Mouse (Mus musculus) intestine, postnatal 0 days (tissue): ENCODE measurements around the gene Pilra. TPM values are rescaled to one million over a fixed set of nuclear protein-coding genes. Genes with fewer than 3 reads are reported as not detected.

Experiments used
- ATAC-seq: fragments of 200-750 bp; cut with Nextera tagmentation; 2 replicates; pipeline ENCODE4 v1.8.0; 2017; ENCODE audit warnings: mild to moderate bottlenecking, moderate TSS enrichment, moderate library complexity
- H3K27ac ChIP-seq: fragments of 300-500 bp; sonication (generic); 2 replicates; pipeline ENCODE4 v1.5.1; 2014; ENCODE audit warnings: mild to moderate bottlenecking, low read depth, low read length, moderate library complexity
- H3K27me3 ChIP-seq: fragments of 300-500 bp; sonication (generic); replicated peaks from 2 replicates; pipeline ENCODE4 v1.6.1; 2014; ENCODE audit warnings: low read length, mixed read lengths; ENCODE audit not compliant: control insufficient read depth, insufficient read depth
- H3K36me3 ChIP-seq: fragments of 300-500 bp; sonication (generic); 2 replicates; pipeline ENCODE4 v1.6.1; 2014; ENCODE audit warnings: mild to moderate bottlenecking, moderate library complexity; ENCODE audit not compliant: control insufficient read depth, insufficient read depth
- H3K4me1 ChIP-seq: fragments of 300-500 bp; sonication (generic); replicated peaks from 2 replicates; pipeline ENCODE4 v1.6.1; 2014; ENCODE audit warnings: antibody characterized with exemption, low read length, mixed read lengths; ENCODE audit not compliant: control insufficient read depth, insufficient read depth
- H3K4me2 ChIP-seq: fragments of 300-500 bp; sonication (generic); replicated peaks from 2 replicates; pipeline ENCODE4 v1.6.1; 2014; ENCODE audit warnings: low read depth, mild to moderate bottlenecking, moderate library complexity
- H3K4me3 ChIP-seq: fragments of 300-500 bp; sonication (generic); 2 replicates; pipeline ENCODE4 v1.5.1; 2014; ENCODE audit warnings: low read depth, low read length
- H3K9ac ChIP-seq: fragments of 300-500 bp; sonication (generic); 2 replicates; pipeline ENCODE4 v1.6.1; 2014; ENCODE audit warnings: mild to moderate bottlenecking, low read depth, low read length
- H3K9me3 ChIP-seq: fragments of 300-500 bp; sonication (generic); 2 replicates; pipeline ENCODE4 v1.6.1; 2016; ENCODE audit warnings: mixed run types; ENCODE audit not compliant: control insufficient read depth
- CTCF ChIP-seq: sonication (generic); IDR thresholded peaks from 2 replicates; pipeline ENCODE4 v1.5.1; 2016; ENCODE audit warnings: low read depth, mild to moderate bottlenecking, control low read depth, antibody characterized with exemption, moderate library complexity
- WGBS: fragments of 180-500 bp; shearing (Covaris S2); extraction: QIAGEN DNeasy Blood & Tissue Kit; methylation state at CpG from one replicate; pipeline ENCODE4 v1.1.7; 2014; 5-methylcytosine and 5-hydroxymethylcytosine counted together
- polyA plus RNA-seq: library from polyadenylated mRNA; unstranded; fragments of >200 nt; fragmentation: Nextera tagmentation; extraction: Ambion mirVana; gene quantifications from 2 replicates; pipeline ENCODE4 v1.2.1, GENCODE M21; 2015

The Pilra gene
- polyA plus RNA-seq, 1 experiment from 2014 or later: 2.4 TPM

DNA sequence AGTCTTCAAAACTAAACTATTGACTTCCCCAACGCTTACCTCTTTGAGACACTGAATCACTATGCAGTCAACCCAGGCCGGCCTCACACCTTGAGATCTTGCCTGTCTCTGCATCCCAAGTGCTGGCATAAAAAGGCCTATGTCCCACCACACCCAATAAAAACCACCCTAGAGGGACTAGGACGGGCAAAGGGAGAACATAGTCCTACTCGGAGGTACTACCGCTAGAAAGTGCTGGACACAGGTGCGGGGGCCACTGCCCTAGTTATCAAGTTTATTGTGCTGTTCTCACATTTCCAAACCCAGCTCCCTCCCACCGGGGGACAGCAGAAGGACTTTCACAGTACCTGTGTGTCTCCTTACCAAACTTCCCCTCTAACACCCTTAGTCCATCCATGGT is 54.4 kb downstream of the Pilra start:
- Histone ChIP-seq H3K36me3 (peaks cover 37% of the 10 kb centered on the region), H3K9me3 (no peaks in the 10 kb centered on the region), H3K4me1 (peaks cover 18% of the 10 kb centered on the region), H3K9ac (no peak overlapping the region), H3K27ac (no peak overlapping the region), H3K27me3 (no peaks in the 10 kb centered on the region), H3K4me2 (no peak overlapping the region), H3K4me3 (no peak overlapping the region)
- ATAC-seq: no peak
- no peak for TF ChIP-seq CTCF
- 82% methylated on average over 7 of the region's 7 CpGs for WGBS

- Histone ChIP-seq H3K9ac (peak overlapping the region; percentile 91), H3K27ac (peak overlapping the region; percentile 82), H3K27me3 (no peaks in the 10 kb centered on the region), H3K9me3 (no peaks in the 10 kb centered on the region), H3K4me1 (peaks cover 11% of the 10 kb centered on the region), H3K4me3 (peak overlapping the region; percentile 100), H3K36me3 (peaks cover 36% of the 10 kb centered on the region), H3K4me2 (peak overlapping the region; percentile 75)
- peak; percentile 11; the same call in 1 of the 2 replicates for ATAC-seq
- TF ChIP-seq CTCF: no peak
- under 1% methylated on average over 75 of the region's 83 CpGs for WGBS
Measured at GRCm38 (mm10) chr5:137779053-137779933, 56.8 kb downstream of the Pilra start.

GRCm38 (mm10) chr5:137778635-137779034 is 57.4 kb downstream of the Pilra start, which contains the start of gene Ppp1r35:
Ppp1r35 (plus strand) TSS chr5:137778849.
- Histone ChIP-seq H3K27ac (peak within 1 kb of the TSS; percentile 82), H3K9me3 (no peaks in the 10 kb centered on the region), H3K4me3 (peak within 1 kb of the TSS; percentile 100), H3K36me3 (peaks cover 30% of the 10 kb centered on the region), H3K4me2 (peak within 1 kb of the TSS; percentile 75), H3K4me1 (peaks cover 5% of the 10 kb centered on the region), H3K27me3 (no peaks in the 10 kb centered on the region), H3K9ac (peak within 1 kb of the TSS; percentile 91)
- TF ChIP-seq CTCF: no peak
- peak; percentile 92 for ATAC-seq
- WGBS: 0% methylated on average over 31 of the region's 31 CpGs

GRCm38 (mm10) chr5:137777267-137777845 is 58.7 kb downstream of the Pilra start:
- Histone ChIP-seq H3K27ac (no peak overlapping the region), H3K4me2 (no peak overlapping the region; the same call in 1 of the 2 replicates), H3K36me3 (peaks cover 18% of the 10 kb centered on the region; the same call in 1 of the 2 replicates), H3K4me3 (no peak overlapping the region), H3K9ac (no peak overlapping the region), H3K27me3 (no peaks in the 10 kb centered on the region), H3K9me3 (no peaks in the 10 kb centered on the region), H3K4me1 (peaks cover 4% of the 10 kb centered on the region)
- TF ChIP-seq CTCF: no peak
- no peak for ATAC-seq
- 40% methylated on average over 7 of the region's 7 CpGs for WGBS

DNA sequence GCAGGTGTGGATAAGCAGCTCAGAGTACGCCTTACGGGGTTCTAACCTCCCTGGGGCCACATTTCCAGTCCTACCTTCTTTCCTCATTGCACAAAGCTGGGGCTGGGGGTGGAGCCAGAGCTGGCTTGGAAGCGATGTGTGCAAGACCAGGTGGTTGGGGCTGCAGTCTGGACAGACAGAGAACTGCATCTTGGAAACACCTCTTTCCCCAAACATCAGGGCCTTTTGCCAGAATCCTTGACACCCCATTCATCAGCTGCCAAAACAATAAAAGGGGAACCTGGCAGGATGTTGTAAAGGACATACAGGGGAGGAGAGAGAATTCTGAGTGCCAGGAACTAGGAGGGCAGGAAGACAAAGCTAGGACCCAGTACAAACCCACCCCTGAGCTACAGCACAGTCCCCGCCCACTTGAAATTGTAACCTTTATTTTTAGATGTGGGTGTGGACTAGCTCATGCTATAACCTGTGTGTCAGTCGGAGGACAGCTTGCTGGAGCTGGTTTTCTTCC is 59.6 kb downstream of the Pilra start:
- Histone ChIP-seq H3K4me3 (no peak overlapping the region), H3K9me3 (no peaks in the 10 kb centered on the region), H3K27ac (no peak overlapping the region; the same call in 1 of the 2 replicates), H3K4me1 (peaks cover 4% of the 10 kb centered on the region), H3K9ac (no peak overlapping the region), H3K27me3 (no peaks in the 10 kb centered on the region), H3K36me3 (peaks cover 9% of the 10 kb centered on the region; the same call in 1 of the 2 replicates), H3K4me2 (no peak overlapping the region; the same call in 1 of the 2 replicates)
- TF ChIP-seq CTCF: no peak; the same call in 1 of the 2 replicates
- WGBS: 9% methylated on average over 5 of the region's 5 CpGs
- ATAC-seq: peak; percentile 39; the same call in 1 of the 2 replicates
